Mouse (Mus musculus) lung, postnatal 0 days (tissue): ENCODE measurements around the gene Prkcq.

Source experiments
- CTCF ChIP-seq: IDR thresholded peaks from 2 replicates; pipeline ENCODE4 v1.5.1; 2016; ENCODE audit warnings: antibody characterized with exemption, mild to moderate bottlenecking
- EP300 ChIP-seq: IDR thresholded peaks from 2 replicates; pipeline ENCODE4 v1.6.1; 2016; ENCODE audit warnings: antibody characterized with exemption, mild to moderate bottlenecking, control low read depth

- no peak for TF ChIP-seq CTCF
- no peak for TF ChIP-seq EP300
Measured at GRCm38 (mm10) chr2:11135718-11136117, 36.2 kb upstream of the Prkcq start.
